Mouse (Mus musculus): ENCODE data around the gene Prr29.

DNA sequence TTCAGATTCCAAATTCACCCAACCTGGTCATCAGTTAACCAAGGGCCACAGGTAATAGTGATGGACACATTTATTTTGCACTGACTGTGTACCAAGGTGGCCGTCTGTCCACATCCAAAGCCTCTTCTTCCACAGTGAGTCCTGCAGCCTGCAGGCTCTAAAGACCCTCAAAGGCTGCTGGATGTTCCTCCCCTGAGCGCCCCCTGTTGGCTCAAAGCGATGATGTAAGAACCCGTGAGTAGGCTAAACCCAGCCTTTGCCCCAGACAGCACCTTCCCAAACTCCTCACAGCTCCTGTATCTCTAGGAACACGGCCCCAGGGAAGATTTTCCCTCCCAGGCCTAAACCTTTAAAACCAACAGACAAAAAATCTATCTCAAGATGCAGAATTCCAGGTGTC lies 5.9 kb upstream of the Prr29 start:
- TF ChIP-seq EP300 (optimal IDR thresholded peaks at IDR 0.05) (no peak), CTCF (IDR thresholded peaks at IDR 0.05; ENCODE audit: low read depth) (peak; percentile 52)

Data from stomach, postnatal 0 days (tissue).